Mouse (Mus musculus): Measurements from ENCODE around the gene Fcer1g. TPM values are rescaled to one million over a fixed set of nuclear protein-coding genes. Genes with fewer than 3 reads are reported as not detected.

The Fcer1g gene
- polyA plus RNA-seq, 1 experiment from 2014 or later, result 10.2 TPM

GRCm38 (mm10) chr1:171216241-171216955 lies 17.8 kb downstream of the Fcer1g start:
- no peaks in the 10 kb centered on the region for H3K27me3 ChIP-seq (ENCODE audit: control insufficient read depth, insufficient read depth, low read length)
- no peak overlapping the region for H3K4me2 ChIP-seq (ENCODE audit: low read depth, low read length)
- peaks cover 7% of the 10 kb centered on the region for H3K4me1 ChIP-seq (ENCODE audit: control insufficient read depth, insufficient read depth, low read length)
- WGBS, result 92% methylated on average over 18 of the region's 18 CpGs
- H3K4me3 ChIP-seq (ENCODE audit: low read depth, low read length), result no peak overlapping the region
- H3K9me3 ChIP-seq (ENCODE audit: control insufficient read depth, low read length), result no peaks in the 10 kb centered on the region
- no peak overlapping the region for H3K27ac ChIP-seq (ENCODE audit: low read depth, low read length)
- peaks cover 9% of the 10 kb centered on the region; the same call in 1 of the 2 replicates for H3K36me3 ChIP-seq (ENCODE audit: control insufficient read depth, insufficient read depth, low read length)
- H3K9ac ChIP-seq (replicated peaks; ENCODE audit: low read depth, low read length), result no peak overlapping the region
- no peak for ATAC-seq (ENCODE audit: low read depth)

- Histone ChIP-seq H3K4me3 (ENCODE audit: low read depth, low read length) (no peak within 1 kb of the TSS), H3K4me2 (ENCODE audit: low read depth, low read length) (no peak within 1 kb of the TSS), H3K9me3 (ENCODE audit: control insufficient read depth, low read length) (no peaks in the 10 kb centered on the region), H3K4me1 (ENCODE audit: control insufficient read depth, insufficient read depth, low read length) (no peaks in the 10 kb centered on the region), H3K27ac (ENCODE audit: low read depth, low read length) (no peak within 1 kb of the TSS), H3K36me3 (ENCODE audit: control insufficient read depth, insufficient read depth, low read length) (0 out of 2 replicates have a peak, but pooled peaks cover 3% of the 10 kb centered on the region), H3K9ac (replicated peaks; ENCODE audit: low read depth, low read length) (no peak within 1 kb of the TSS), H3K27me3 (ENCODE audit: control insufficient read depth, insufficient read depth, low read length) (no peaks in the 10 kb centered on the region)
- no peak for ATAC-seq (ENCODE audit: low read depth)
- WGBS, result 78% methylated on average over 10 of the region's 10 CpGs
Measured at GRCm38 (mm10) chr1:171213801-171214496, 20.2 kb downstream of the Fcer1g start, which contains the start of gene Nr1i3. Gene Nr1i3 (plus strand): TSS chr1:171213970.

DNA sequence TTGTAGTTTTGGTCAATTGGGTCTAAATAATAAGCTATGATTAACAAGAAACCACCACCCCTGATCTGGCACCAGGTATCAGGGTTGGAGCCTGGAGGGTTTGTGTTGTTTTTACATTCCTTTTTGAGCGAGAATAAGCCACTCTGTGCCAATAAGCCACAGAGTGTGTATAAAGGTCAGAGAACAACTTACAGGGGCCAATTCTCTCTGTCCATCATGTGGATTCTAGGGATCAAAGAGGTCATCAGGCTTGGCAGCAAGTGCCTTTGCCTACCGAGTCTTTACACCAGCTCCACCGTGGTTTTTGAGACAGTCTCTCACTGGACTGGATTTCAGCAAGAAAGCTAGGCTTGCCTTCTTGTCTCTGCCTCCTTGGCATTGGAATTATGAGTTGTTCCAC lies 21.3 kb downstream of the Fcer1g start:
- H3K9me3 ChIP-seq (ENCODE audit: control insufficient read depth, low read length), result no peaks in the 10 kb centered on the region
- H3K9ac ChIP-seq (replicated peaks; ENCODE audit: low read depth, low read length), result no peak overlapping the region
- H3K4me3 ChIP-seq (ENCODE audit: low read depth, low read length), result no peak overlapping the region
- no peak for ATAC-seq (ENCODE audit: low read depth)
- no peaks in the 10 kb centered on the region for H3K4me1 ChIP-seq (ENCODE audit: control insufficient read depth, insufficient read depth, low read length)
- no peak overlapping the region for H3K4me2 ChIP-seq (ENCODE audit: low read depth, low read length)
- no peak overlapping the region for H3K27ac ChIP-seq (ENCODE audit: low read depth, low read length)
- no peaks in the 10 kb centered on the region for H3K27me3 ChIP-seq (ENCODE audit: control insufficient read depth, insufficient read depth, low read length)
- 67% methylated on average over 3 of the region's 3 CpGs for WGBS
- H3K36me3 ChIP-seq (ENCODE audit: control insufficient read depth, insufficient read depth, low read length), result no peaks in the 10 kb centered on the region

- H3K4me1 ChIP-seq (ENCODE audit: control insufficient read depth, insufficient read depth, low read length), result no peaks in the 10 kb centered on the region
- H3K4me2 ChIP-seq (ENCODE audit: low read depth, low read length), result no peak overlapping the region
- no peak for ATAC-seq (ENCODE audit: low read depth)
- no peaks in the 10 kb centered on the region for H3K36me3 ChIP-seq (ENCODE audit: control insufficient read depth, insufficient read depth, low read length)
- H3K4me3 ChIP-seq (ENCODE audit: low read depth, low read length), result no peak overlapping the region
- H3K9ac ChIP-seq (replicated peaks; ENCODE audit: low read depth, low read length), result no peak overlapping the region
- H3K27ac ChIP-seq (ENCODE audit: low read depth, low read length), result no peak overlapping the region
- 29% methylated on average over 4 of the region's 4 CpGs for WGBS
- H3K27me3 ChIP-seq (ENCODE audit: control insufficient read depth, insufficient read depth, low read length), result no peaks in the 10 kb centered on the region
- no peaks in the 10 kb centered on the region for H3K9me3 ChIP-seq (ENCODE audit: control insufficient read depth, low read length)
Measured at GRCm38 (mm10) chr1:171209409-171209808, 24.8 kb downstream of the Fcer1g start.

GRCm38 (mm10) chr1:171205704-171206493 lies 28.3 kb downstream of the Fcer1g start:
- no peaks in the 10 kb centered on the region for H3K36me3 ChIP-seq (ENCODE audit: control insufficient read depth, insufficient read depth, low read length)
- 65% methylated on average over 6 of the region's 6 CpGs for WGBS
- H3K9me3 ChIP-seq (ENCODE audit: control insufficient read depth, low read length), result no peaks in the 10 kb centered on the region
- H3K27me3 ChIP-seq (ENCODE audit: control insufficient read depth, insufficient read depth, low read length), result no peaks in the 10 kb centered on the region
- H3K27ac ChIP-seq (ENCODE audit: low read depth, low read length), result no peak overlapping the region
- no peak for ATAC-seq (ENCODE audit: low read depth)
- H3K4me3 ChIP-seq (ENCODE audit: low read depth, low read length), result no peak overlapping the region
- no peaks in the 10 kb centered on the region for H3K4me1 ChIP-seq (ENCODE audit: control insufficient read depth, insufficient read depth, low read length)
- H3K4me2 ChIP-seq (ENCODE audit: low read depth, low read length), result no peak overlapping the region
- no peak overlapping the region for H3K9ac ChIP-seq (replicated peaks; ENCODE audit: low read depth, low read length)

DNA sequence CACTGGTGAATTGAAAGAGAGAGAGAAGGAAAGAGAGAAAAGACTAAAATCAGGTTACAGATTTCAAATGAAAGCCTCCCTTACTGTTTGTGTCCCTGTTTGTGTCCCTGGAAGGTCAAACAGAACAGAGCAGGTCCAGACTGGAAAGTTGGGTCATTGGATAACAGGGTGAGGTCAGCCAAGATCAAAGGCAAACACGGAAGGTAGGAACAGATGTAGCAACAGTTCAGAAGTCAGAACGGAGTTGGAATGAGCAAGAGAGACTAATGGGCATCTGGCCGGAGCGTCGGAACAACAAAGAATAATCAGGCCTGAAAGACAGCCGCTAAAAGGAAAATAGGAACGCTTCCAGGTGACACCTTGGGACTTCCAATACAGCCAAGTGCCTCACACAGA lies 29.9 kb downstream of the Fcer1g start:
- Histone ChIP-seq H3K4me1 (ENCODE audit: control insufficient read depth, insufficient read depth, low read length) (no peaks in the 10 kb centered on the region), H3K9me3 (ENCODE audit: control insufficient read depth, low read length) (no peaks in the 10 kb centered on the region), H3K27ac (ENCODE audit: low read depth, low read length) (no peak overlapping the region), H3K27me3 (ENCODE audit: control insufficient read depth, insufficient read depth, low read length) (no peaks in the 10 kb centered on the region), H3K36me3 (ENCODE audit: control insufficient read depth, insufficient read depth, low read length) (no peaks in the 10 kb centered on the region), H3K4me2 (ENCODE audit: low read depth, low read length) (no peak overlapping the region), H3K9ac (replicated peaks; ENCODE audit: low read depth, low read length) (no peak overlapping the region), H3K4me3 (ENCODE audit: low read depth, low read length) (no peak overlapping the region)
- WGBS, result 70% methylated on average over 7 of the region's 7 CpGs
- no peak for ATAC-seq (ENCODE audit: low read depth)

GRCm38 (mm10) chr1:171203471-171204248 lies 30.5 kb downstream of the Fcer1g start:
- no peak overlapping the region for H3K27ac ChIP-seq (ENCODE audit: low read depth, low read length)
- no peaks in the 10 kb centered on the region for H3K36me3 ChIP-seq (ENCODE audit: control insufficient read depth, insufficient read depth, low read length)
- no peaks in the 10 kb centered on the region for H3K9me3 ChIP-seq (ENCODE audit: control insufficient read depth, low read length)
- 58% methylated on average over 11 of the region's 11 CpGs for WGBS
- no peak overlapping the region for H3K4me2 ChIP-seq (ENCODE audit: low read depth, low read length)
- H3K4me3 ChIP-seq (ENCODE audit: low read depth, low read length), result no peak overlapping the region
- H3K4me1 ChIP-seq (ENCODE audit: control insufficient read depth, insufficient read depth, low read length), result no peaks in the 10 kb centered on the region
- H3K9ac ChIP-seq (replicated peaks; ENCODE audit: low read depth, low read length), result no peak overlapping the region
- no peaks in the 10 kb centered on the region for H3K27me3 ChIP-seq (ENCODE audit: control insufficient read depth, insufficient read depth, low read length)
- ATAC-seq (ENCODE audit: low read depth), result no peak

GRCm38 (mm10) chr1:171200769-171201168 lies 33.4 kb downstream of the Fcer1g start:
- no peak for ATAC-seq (ENCODE audit: low read depth)
- Histone ChIP-seq H3K36me3 (ENCODE audit: control insufficient read depth, insufficient read depth, low read length) (no peaks in the 10 kb centered on the region), H3K4me1 (ENCODE audit: control insufficient read depth, insufficient read depth, low read length) (peaks cover 2% of the 10 kb centered on the region), H3K9me3 (ENCODE audit: control insufficient read depth, low read length) (no peaks in the 10 kb centered on the region), H3K27ac (ENCODE audit: low read depth, low read length) (no peak overlapping the region), H3K9ac (replicated peaks; ENCODE audit: low read depth, low read length) (no peak overlapping the region), H3K27me3 (ENCODE audit: control insufficient read depth, insufficient read depth, low read length) (peaks cover 3% of the 10 kb centered on the region; the same call in 1 of the 2 replicates), H3K4me2 (ENCODE audit: low read depth, low read length) (no peak overlapping the region), H3K4me3 (ENCODE audit: low read depth, low read length) (no peak overlapping the region)
- 100% methylated on average over 1 of the region's 1 CpGs for WGBS

Data from neural tube, embryonic 14.5 days (tissue).